8 mouse cellular contexts compared by ENCODE assay signal in genomic region chr14:20641438-20641875, GRCm38 (mm10). TPM values are rescaled to one million over a fixed set of nuclear protein-coding genes. Genes with fewer than 3 reads are reported as not detected.
A peak's percentile ranks its signal among the peaks of the same experiment; 100 is the strongest.
DNase-seq lines count a peak whose midpoint lies in the region; ATAC-seq and TF ChIP-seq lines count a peak whose summit lies in the region.

No protein-coding gene starts in this region.

- intact Hi-C loops in left cerebral cortex, postnatal 36 days (cut with DNase I): loop anchor here (5.0 kb wide), 2 partner anchors 44 to 64 kb away; no protein-coding TSS in a partner anchor

- TF ChIP-seq CTCF in kidney, adult 2 months (conservative IDR thresholded peaks at IDR 0.05; ENCODE audit: insufficient read depth, insufficient read length, low read depth, low read length): no peak
- no peak for TF ChIP-seq CTCF in MEL (IDR thresholded peaks at IDR 0.05 in 2 of 3, conservative IDR thresholded peaks at IDR 0.05 in 1 of 3; ENCODE audit: control insufficient read depth in 1 of 3, insufficient read depth in 1 of 3, low read depth in 2 of 3, low read length in 3 of 3, poor library complexity in 1 of 3, severe bottlenecking in 1 of 3)
- no peak for TF ChIP-seq CTCF in heart, postnatal 0 days (IDR thresholded peaks at IDR 0.05; ENCODE audit: low read depth)

- TF ChIP-seq RAD21 in MEL (IDR thresholded peaks at IDR 0.05; ENCODE audit: low read depth, low read length): no peak

- H3K27me3 ChIP-seq in kidney, adult 2 months (replicated peaks; ENCODE audit: control insufficient read depth, insufficient read depth, low read length): no peaks in the 10 kb centered on the region
- H3K27me3 ChIP-seq in MEL (ENCODE audit: control insufficient read depth in 1 of 2, insufficient read depth in 2 of 2, low read length in 2 of 2): no peaks in the 10 kb centered on the region
- H3K27me3 ChIP-seq in heart, postnatal 0 days (ENCODE audit: control insufficient read depth, insufficient read depth, low read length): no peaks in the 10 kb centered on the region
- no peaks in the 10 kb centered on the region for H3K27me3 ChIP-seq in midbrain, embryonic 11.5 days (ENCODE audit: control insufficient read depth, insufficient read depth, low read length)

- TF ChIP-seq POLR2A in kidney, adult 2 months (IDR thresholded peaks at IDR 0.05; ENCODE audit: low read depth, low read length): no peak
- TF ChIP-seq POLR2A in MEL (IDR thresholded peaks at IDR 0.05; ENCODE audit: control insufficient read depth in 1 of 2, insufficient read depth in 1 of 2, low read depth in 1 of 2, low read length in 2 of 2, poor library complexity in 1 of 2): no peak

- WGBS in kidney, adult 2 months: 15% methylated on average over 10 of the region's 10 CpGs
- WGBS in heart, postnatal 0 days: 17% methylated on average over 10 of the region's 10 CpGs
- WGBS in midbrain, embryonic 11.5 days: 16% methylated on average over 10 of the region's 10 CpGs

- H3K9me3 ChIP-seq in MEL (replicated peaks; ENCODE audit: insufficient read depth, low read length): no peaks in the 10 kb centered on the region
- H3K9me3 ChIP-seq in heart, postnatal 0 days (replicated peaks; ENCODE audit: control insufficient read depth, low read length): no peaks in the 10 kb centered on the region
- H3K9me3 ChIP-seq in midbrain, embryonic 11.5 days (ENCODE audit: control insufficient read depth, low read length): no peaks in the 10 kb centered on the region

- peak overlapping the region; percentile 88 for H3K4me2 ChIP-seq in heart, postnatal 0 days (ENCODE audit: low read depth, low read length)
- H3K4me2 ChIP-seq in midbrain, embryonic 11.5 days: peak overlapping the region; percentile 63

- TF ChIP-seq EP300 in MEL (IDR thresholded peaks at IDR 0.05; ENCODE audit: low read depth in 1 of 2, low read length in 2 of 2): no peak
- no peak for TF ChIP-seq EP300 in heart, postnatal 0 days (IDR thresholded peaks at IDR 0.05; ENCODE audit: low read depth)

- peak; percentile 15; the same call in 1 of the 2 replicates for ATAC-seq in heart, postnatal 0 days (ENCODE audit: insufficient read depth, low read depth)
- ATAC-seq in midbrain, embryonic 11.5 days (ENCODE audit: low FRiP score): no peak
- ATAC-seq in monocyte, adult 5-6 weeks (replicated peaks; ENCODE audit: insufficient number of reproducible peaks, low FRiP score, low TSS enrichment, poor library complexity, severe bottlenecking): no peak

- no peak for DNase-seq in kidney, adult 2 months
- DNase-seq in kidney, adult 18-20 months: no peak
- DNase-seq in MEL (ENCODE audit: low read depth, low spot score): peak; percentile 51
- DNase-seq in heart, postnatal 0 days (ENCODE audit: low spot score): no peak
- DNase-seq in midbrain, embryonic 11.5 days (ENCODE audit: low spot score, missing footprints): no peak
- no peak for DNase-seq in cerebellum, adult 9-11 months
- DNase-seq in left cerebral cortex, postnatal 36 days (ENCODE audit: low spot score in 2 of 2): no peak

- peaks cover 3% of the 10 kb centered on the region; the same call in 1 of the 2 replicates for H3K4me1 ChIP-seq in kidney, adult 2 months (ENCODE audit: control insufficient read depth, insufficient read depth, low read length)
- H3K4me1 ChIP-seq in MEL (ENCODE audit: control insufficient read depth in 1 of 2, insufficient read depth in 2 of 2, low read length in 2 of 2): peaks cover 2 to 13% of the 10 kb centered on the region in 2 experiments; a peak in 3 of 4 replicates
- peaks cover 14% of the 10 kb centered on the region for H3K4me1 ChIP-seq in heart, postnatal 0 days (ENCODE audit: control insufficient read depth, insufficient read depth)
- no peaks in the 10 kb centered on the region for H3K4me1 ChIP-seq in midbrain, embryonic 11.5 days (ENCODE audit: control insufficient read depth, insufficient read depth, low read length)

- H3K27ac ChIP-seq in kidney, adult 2 months (ENCODE audit: insufficient read depth, low read depth, low read length): peak overlapping the region; percentile 79
- H3K27ac ChIP-seq in MEL (ENCODE audit: control insufficient read depth, low read depth, low read length): peak overlapping the region; percentile 97
- H3K27ac ChIP-seq in heart, postnatal 0 days (ENCODE audit: low read depth): peak overlapping the region; percentile 96
- peak overlapping the region; percentile 84 for H3K27ac ChIP-seq in midbrain, embryonic 11.5 days (ENCODE audit: low read depth, low read length)

- H3K4me3 ChIP-seq in kidney, adult 2 months (ENCODE audit: insufficient read depth, low read depth, low read length): peak overlapping the region; percentile 69
- peak overlapping the region; percentile 86 to 100 for H3K4me3 ChIP-seq in MEL (ENCODE audit: control insufficient read depth in 1 of 2, insufficient read depth in 1 of 2, low read depth in 2 of 2, low read length in 2 of 2)
- peak overlapping the region; percentile 74 for H3K4me3 ChIP-seq in heart, postnatal 0 days (ENCODE audit: low read depth, low read length)
- H3K4me3 ChIP-seq in midbrain, embryonic 11.5 days (ENCODE audit: low read depth, low read length): peak overlapping the region; percentile 72

- H3K79me2 ChIP-seq in MEL (ENCODE audit: control insufficient read depth, insufficient read depth, low read length, poor library complexity): peaks cover 13% of the 10 kb centered on the region

- H3K9ac ChIP-seq in MEL (ENCODE audit: control insufficient read depth, low read depth, low read length, poor library complexity, severe bottlenecking): peak overlapping the region; percentile 100
- H3K9ac ChIP-seq in heart, postnatal 0 days (replicated peaks; ENCODE audit: low read depth, low read length): peak overlapping the region; percentile 85
- peak overlapping the region; percentile 94 for H3K9ac ChIP-seq in midbrain, embryonic 11.5 days (ENCODE audit: low read length)

- H3K36me3 ChIP-seq in kidney, adult 2 months (ENCODE audit: control insufficient read depth, insufficient read depth, low read length): no peaks in the 10 kb centered on the region
- H3K36me3 ChIP-seq in MEL (ENCODE audit: control insufficient read depth in 1 of 2, insufficient read depth in 2 of 2, low read length in 2 of 2): peaks cover 0 to 16% of the 10 kb centered on the region in 2 experiments; a peak in 2 of 4 replicates
- H3K36me3 ChIP-seq in heart, postnatal 0 days (replicated peaks; ENCODE audit: control insufficient read depth, insufficient read depth, low read length): no peaks in the 10 kb centered on the region
- H3K36me3 ChIP-seq in midbrain, embryonic 11.5 days (ENCODE audit: control insufficient read depth, insufficient read depth, low read length): no peaks in the 10 kb centered on the region

RNA-seq across cellular contexts. Expression of gene Usp54, which starts 0.6 kb away (rescaled TPM):
- 7.9 and 8.5 TPM in 2 replicates for polyA plus RNA-seq in kidney, adult 2 months (2012; rRNA removed)
- total RNA-seq in MEL (2012; rRNA removed): 1.2 and 1.5 TPM in 2 replicates
- 1 to 10 TPM in 1 of 2 experiments, not detected in 1; 2.6 TPM for polyA plus RNA-seq in MEL (2012; ENCODE audit: insufficient read depth in 1 of 2, insufficient read length in 2 of 2, low read depth in 1 of 2, low replicate concordance in 2 of 2, missing spikeins in 1 of 2)
- 8.8 and 29.8 TPM in 2 replicates for total RNA-seq in heart, postnatal 0 days (2014; rRNA removed; ENCODE audit: low replicate concordance)
- 2.8 and 3.0 TPM in 2 replicates for polyA plus RNA-seq in heart, postnatal 0 days (2015; fragmentation: Nextera tagmentation; extraction: Ambion mirVana)
- polyA plus RNA-seq in midbrain, embryonic 11.5 days (2014; fragmentation: Nextera tagmentation; extraction: Ambion mirVana): 14.2 and 14.3 TPM in 2 replicates
- total RNA-seq in monocyte, adult 5-6 weeks (2017): 0.57 to 5.1 TPM (median 2.0 TPM) in 3 replicates
- total RNA-seq in left cerebral cortex, postnatal 36 days (2021): 10 to 100 TPM; 48.3 to 53.7 TPM

RNA-seq across cellular contexts. Expression of gene Myoz1, which starts 14.9 kb away (rescaled TPM):
- 0.26 and 8.9 TPM in 2 replicates for polyA plus RNA-seq in kidney, adult 2 months (2012; rRNA removed)
- 0.15 TPM in 1 of 2 replicates, not detected in the other for total RNA-seq in MEL (2012; rRNA removed)
- under 1 TPM in 1 of 2 experiments, not detected in 1; 0.15 TPM for polyA plus RNA-seq in MEL (2012; ENCODE audit: insufficient read depth in 1 of 2, insufficient read length in 2 of 2, low read depth in 1 of 2, low replicate concordance in 2 of 2, missing spikeins in 1 of 2)
- 17.7 and 25.0 TPM in 2 replicates for total RNA-seq in heart, postnatal 0 days (2014; rRNA removed; ENCODE audit: low replicate concordance)
- 11.5 and 13.0 TPM in 2 replicates for polyA plus RNA-seq in heart, postnatal 0 days (2015; fragmentation: Nextera tagmentation; extraction: Ambion mirVana)
- 0.26 TPM in 1 of 2 replicates, not detected in the other for polyA plus RNA-seq in midbrain, embryonic 11.5 days (2014; fragmentation: Nextera tagmentation; extraction: Ambion mirVana)
- total RNA-seq in monocyte, adult 5-6 weeks (2017): 1.1 TPM in 1 of 3 replicates, not detected in the others
- not detected for total RNA-seq in left cerebral cortex, postnatal 36 days (2021)

RNA-seq across cellular contexts. Expression of gene Synpo2l, which starts 26.7 kb away (rescaled TPM):
- 0.87 and 1.8 TPM in 2 replicates for polyA plus RNA-seq in kidney, adult 2 months (2012; rRNA removed)
- 0.04 TPM in 1 of 2 replicates, not detected in the other for total RNA-seq in MEL (2012; rRNA removed)
- under 1 TPM in 1 of 2 experiments, not detected in 1; 0.06 TPM for polyA plus RNA-seq in MEL (2012; ENCODE audit: insufficient read depth in 1 of 2, insufficient read length in 2 of 2, low read depth in 1 of 2, low replicate concordance in 2 of 2, missing spikeins in 1 of 2)
- 190 and 249 TPM in 2 replicates for total RNA-seq in heart, postnatal 0 days (2014; rRNA removed; ENCODE audit: low replicate concordance)
- polyA plus RNA-seq in heart, postnatal 0 days (2015; fragmentation: Nextera tagmentation; extraction: Ambion mirVana): 96.8 and 104 TPM in 2 replicates
- polyA plus RNA-seq in midbrain, embryonic 11.5 days (2014; fragmentation: Nextera tagmentation; extraction: Ambion mirVana): 0.14 and 0.22 TPM in 2 replicates
- not detected in 3 replicates for total RNA-seq in monocyte, adult 5-6 weeks (2017)
- total RNA-seq in left cerebral cortex, postnatal 36 days (2021): under 1 TPM; 0.27 to 0.34 TPM

RNA-seq across cellular contexts. Expression of gene Sec24c, which starts 32.7 kb away (rescaled TPM):
- polyA plus RNA-seq in kidney, adult 2 months (2012; rRNA removed): 133 and 153 TPM in 2 replicates
- 68.5 and 83.9 TPM in 2 replicates for total RNA-seq in MEL (2012; rRNA removed)
- 100 to 1,000 TPM; 121 to 263 TPM for polyA plus RNA-seq in MEL (2012; ENCODE audit: insufficient read depth in 1 of 2, insufficient read length in 2 of 2, low read depth in 1 of 2, low replicate concordance in 2 of 2, missing spikeins in 1 of 2)
- 71.2 and 91.6 TPM in 2 replicates for total RNA-seq in heart, postnatal 0 days (2014; rRNA removed; ENCODE audit: low replicate concordance)
- polyA plus RNA-seq in heart, postnatal 0 days (2015; fragmentation: Nextera tagmentation; extraction: Ambion mirVana): 42.6 and 42.9 TPM in 2 replicates
- polyA plus RNA-seq in midbrain, embryonic 11.5 days (2014; fragmentation: Nextera tagmentation; extraction: Ambion mirVana): 74.3 and 74.7 TPM in 2 replicates
- total RNA-seq in monocyte, adult 5-6 weeks (2017): 156 to 200 TPM (median 191 TPM) in 3 replicates
- 100 to 1,000 TPM in 1 of 2 experiments, 10 to 100 TPM in 1; 94.0 to 126 TPM for total RNA-seq in left cerebral cortex, postnatal 36 days (2021)

RNA-seq across cellular contexts. Expression of gene Fut11, which starts 53.3 kb away (rescaled TPM):
- polyA plus RNA-seq in kidney, adult 2 months (2012; rRNA removed): 7.9 and 11.2 TPM in 2 replicates
- total RNA-seq in MEL (2012; rRNA removed): 0.49 and 0.69 TPM in 2 replicates
- polyA plus RNA-seq in MEL (2012; ENCODE audit: insufficient read depth in 1 of 2, insufficient read length in 2 of 2, low read depth in 1 of 2, low replicate concordance in 2 of 2, missing spikeins in 1 of 2): 1 to 10 TPM in 1 of 2 experiments, not detected in 1; 1.8 TPM
- total RNA-seq in heart, postnatal 0 days (2014; rRNA removed; ENCODE audit: low replicate concordance): 11.1 and 14.2 TPM in 2 replicates
- 11.4 and 11.9 TPM in 2 replicates for polyA plus RNA-seq in heart, postnatal 0 days (2015; fragmentation: Nextera tagmentation; extraction: Ambion mirVana)
- 20.7 and 22.0 TPM in 2 replicates for polyA plus RNA-seq in midbrain, embryonic 11.5 days (2014; fragmentation: Nextera tagmentation; extraction: Ambion mirVana)
- total RNA-seq in monocyte, adult 5-6 weeks (2017): 5.0 to 9.7 TPM (median 8.2 TPM) in 3 replicates
- total RNA-seq in left cerebral cortex, postnatal 36 days (2021): 10 to 100 TPM; 16.7 to 18.7 TPM

Comparison
In these comparisons a context has a peak if more than half of its experiments do, and no peak if none do; other contexts are left out.
1. RNA of gene Synpo2l, which starts 26.7 kb away (total RNA-seq): 190 to 249 TPM in heart, postnatal 0 days; 0.27 to 0.34 TPM in left cerebral cortex, postnatal 36 days, 0.04 TPM in MEL and not detected in monocyte, adult 5-6 weeks; every median in the first group is over 100 times any median in the second.
2. Peak in every context shown above with its lines, with median percentiles within 50 percentile points of each other: H3K27ac ChIP-seq, H3K4me3 ChIP-seq and H3K9ac ChIP-seq.